Mouse (Mus musculus) heart, adult 2 months (tissue): ENCODE measurements around the gene 4930404N11Rik. TPM values are rescaled to one million over a fixed set of nuclear protein-coding genes. Genes with fewer than 3 reads are reported as not detected.
A peak's percentile ranks its signal among the peaks of the same experiment; 100 is the strongest.

ENCODE experiments used
- DNase-seq, 2 experiments: peaks; one replicate each; pipeline ENCODE4 v3.0.0; 2021
- H3K27ac ChIP-seq: fragments of 200-600 bp; 2 replicates; pipeline ENCODE4 v1.8.1; 2022
- H3K27me3 ChIP-seq: fragments of 200-500 bp; 2 replicates; pipeline ENCODE4 v1.6.1; 2012; ENCODE audit warnings: mild to moderate bottlenecking, low read length, inconsistent platforms, mixed read lengths; ENCODE audit not compliant: control insufficient read depth, insufficient read depth
- H3K36me3 ChIP-seq: fragments of 200-500 bp; 2 replicates; pipeline ENCODE4 v1.6.1; 2012; ENCODE audit warnings: low read length, inconsistent platforms; ENCODE audit not compliant: control insufficient read depth, insufficient read depth
- H3K4me1 ChIP-seq: fragments of 200-500 bp; 2 replicates; pipeline ENCODE4 v1.6.1; 2011; ENCODE audit warnings: low read length; ENCODE audit not compliant: control insufficient read depth, insufficient read depth
- H3K4me3 ChIP-seq: fragments of 200-600 bp; 2 replicates; pipeline ENCODE4 v1.8.1; 2022
- H3K79me2 ChIP-seq: fragments of 200-500 bp; replicated peaks from 2 replicates; pipeline ENCODE4 v1.6.1; 2012; ENCODE audit warnings: mild to moderate bottlenecking, inconsistent platforms, low read length, moderate library complexity, mixed read lengths; ENCODE audit not compliant: control insufficient read depth, insufficient read depth
- H3K9ac ChIP-seq: fragments of 200-500 bp; 2 replicates; pipeline ENCODE4 v1.6.1; 2012; ENCODE audit warnings: low read depth, mild to moderate bottlenecking, control low read depth, inconsistent platforms, low read length, mixed read lengths
- CTCF ChIP-seq: fragments of 200-600 bp; IDR thresholded peaks from 2 replicates; pipeline ENCODE4 v1.8.1; 2022; ENCODE audit warnings: antibody characterized with exemption, mild to moderate bottlenecking, moderate library complexity
- EP300 ChIP-seq: fragments of 200-500 bp; IDR thresholded peaks from 2 replicates; pipeline ENCODE4 v1.6.1; 2011; ENCODE audit warnings: low read depth, low read length, control low read depth; ENCODE audit not compliant: insufficient read depth
- POLR2A ChIP-seq: fragments of 200-500 bp; IDR thresholded peaks from 2 replicates; pipeline ENCODE4 v1.6.1; 2011; ENCODE audit warnings: mild to moderate bottlenecking, low read depth, low read length, control low read depth; ENCODE audit not compliant: insufficient read depth
- WGBS: fragments of 180-500 bp; shearing (Covaris S2); methylation state at CpG from one replicate; pipeline ENCODE4 v1.1.7; 2018; 5-methylcytosine and 5-hydroxymethylcytosine counted together
- intact Hi-C: fragments of 180-260 bp; cut with DNase I; formaldehyde crosslinking; loops from one replicate; pipeline ENCODE4 v1.15.1; 2025
- polyA plus RNA-seq: library from polyadenylated mRNA; depleted of rRNA; stranded (reverse); fragments of >200 nt; gene quantifications from 2 replicates; pipeline ENCODE4 v1.2.3, GENCODE M21; 2012
- total RNA-seq, 2 experiments: library from RNA; stranded (reverse); gene quantifications; 2 replicates each; pipeline ENCODE4 v1.2.3; 2021

Gene 4930404N11Rik
- total and polyA plus RNA-seq, 3 experiments = 0.64 to 1.2 (median 1.1) TPM

GRCm38 (mm10) chr10:81356991-81357844 lies 8.4 kb downstream of the 4930404N11Rik start, which contains the start of gene Mfsd12:
Gene Mfsd12 (plus strand): TSS chr10:81357491.
- WGBS = 2% methylated on average over 79 of the region's 79 CpGs
- Histone ChIP-seq H3K4me1 (peaks cover 6% of the 10 kb centered on the region), H3K27ac (peak within 1 kb of the TSS; percentile 82), H3K4me3 (peak within 1 kb of the TSS; percentile 69), H3K36me3 (no peaks in the 10 kb centered on the region), H3K79me2 (no peaks in the 10 kb centered on the region), H3K9ac (peak within 1 kb of the TSS; percentile 94), H3K27me3 (no peaks in the 10 kb centered on the region)
- no peak for TF ChIP-seq CTCF
- TF ChIP-seq POLR2A = peak; percentile 58; the same call in 1 of the 2 replicates
- 0 out of 2 replicates have a peak, but pooled peaks have one; percentile 0 for TF ChIP-seq EP300
- intact Hi-C loops = no loop called here
- peak; percentile 93 to 95 for DNase-seq

- Histone ChIP-seq H3K4me1 (peaks cover 6% of the 10 kb centered on the region), H3K79me2 (no peaks in the 10 kb centered on the region), H3K9ac (no peak overlapping the region), H3K27ac (peak overlapping the region; percentile 59), H3K36me3 (no peaks in the 10 kb centered on the region), H3K4me3 (no peak overlapping the region; the same call in 1 of the 2 replicates), H3K27me3 (no peaks in the 10 kb centered on the region)
- DNase-seq = peak in 1 of 2 experiments; percentile 48
- 60% methylated on average over 12 of the region's 12 CpGs for WGBS
- TF ChIP-seq EP300 (no peak), POLR2A (no peak)
- intact Hi-C loops = no loop called here
Measured at GRCm38 (mm10) chr10:81356352-81356990, 9.1 kb downstream of the 4930404N11Rik start.

DNA sequence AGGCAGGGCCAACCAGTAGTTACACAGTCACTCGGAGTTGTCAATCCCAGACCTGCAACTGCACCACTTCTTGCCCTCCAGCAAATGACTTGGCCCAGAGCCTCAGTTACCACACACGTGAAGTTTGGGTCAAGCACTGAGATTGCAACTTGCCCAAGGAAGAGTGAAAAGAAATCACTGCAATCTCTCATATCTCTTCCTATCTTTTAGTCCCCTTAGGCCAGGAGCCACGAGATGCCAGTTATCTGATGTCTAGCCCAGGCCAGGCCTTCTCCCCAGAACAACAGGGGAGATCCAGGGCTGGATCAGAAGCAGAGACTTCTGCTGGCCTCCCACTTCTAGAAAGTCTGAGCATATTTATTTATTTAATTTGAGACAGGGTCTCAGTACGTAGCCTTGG lies 10.1 kb downstream of the 4930404N11Rik start:
- Histone ChIP-seq H3K9ac (no peak overlapping the region), H3K27me3 (no peaks in the 10 kb centered on the region), H3K4me3 (no peak overlapping the region), H3K79me2 (no peaks in the 10 kb centered on the region), H3K27ac (no peak overlapping the region), H3K4me1 (peaks cover 6% of the 10 kb centered on the region), H3K36me3 (no peaks in the 10 kb centered on the region)
- intact Hi-C loops = no loop called here
- 78% methylated on average over 4 of the region's 4 CpGs for WGBS
- DNase-seq = no peak
- TF ChIP-seq POLR2A (no peak), CTCF (no peak), EP300 (no peak)

- no peak for DNase-seq
- H3K36me3 ChIP-seq = no peaks in the 10 kb centered on the region
- no peak overlapping the region for H3K4me3 ChIP-seq
- no peaks in the 10 kb centered on the region for H3K79me2 ChIP-seq
- intact Hi-C loops = no loop called here
- no peaks in the 10 kb centered on the region for H3K27me3 ChIP-seq
- TF ChIP-seq POLR2A = no peak
- H3K4me1 ChIP-seq = peaks cover 6% of the 10 kb centered on the region
- no peak overlapping the region for H3K9ac ChIP-seq
- no peak overlapping the region for H3K27ac ChIP-seq
- 66% methylated on average over 9 of the region's 9 CpGs for WGBS
Measured at GRCm38 (mm10) chr10:81354738-81355477, 10.7 kb downstream of the 4930404N11Rik start.

- TF ChIP-seq POLR2A (no peak), CTCF (no peak), EP300 (no peak)
- Histone ChIP-seq H3K4me3 (no peak overlapping the region), H3K4me1 (peaks cover 5% of the 10 kb centered on the region; the same call in 1 of the 2 replicates), H3K27me3 (no peaks in the 10 kb centered on the region), H3K9ac (no peak overlapping the region), H3K79me2 (no peaks in the 10 kb centered on the region), H3K27ac (no peak overlapping the region), H3K36me3 (no peaks in the 10 kb centered on the region)
- intact Hi-C loops = loop anchor here (2.0 kb wide), 2 partner anchors 25 to 31 kb away; partner anchors contain the start of gene Cactin
- no peak for DNase-seq
- 30% methylated on average over 9 of the region's 9 CpGs for WGBS
Measured at GRCm38 (mm10) chr10:81351678-81352291, 13.8 kb downstream of the 4930404N11Rik start.
